Comparison of ENCODE assay signal across 24 mouse cellular contexts in the genomic region with DNA sequence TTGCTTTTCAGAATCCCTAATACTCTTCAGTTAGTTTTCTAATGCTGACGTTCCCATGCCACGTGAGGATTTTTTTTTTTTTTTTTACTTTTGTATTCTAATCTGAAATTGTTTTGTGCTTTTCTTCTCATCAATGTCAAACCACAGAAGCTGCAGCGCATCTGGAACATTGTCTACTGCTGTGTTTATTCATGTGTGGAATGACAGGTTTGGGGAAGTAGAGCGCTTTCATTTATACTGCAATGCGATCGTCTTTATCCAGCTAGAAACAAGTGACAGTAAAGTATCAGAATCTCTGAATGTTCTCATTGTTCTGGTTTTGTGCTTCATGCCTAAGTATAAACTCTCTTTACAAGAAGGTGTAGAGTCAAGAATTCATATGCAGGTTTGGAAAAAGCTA. TPM values are rescaled to one million over a fixed set of nuclear protein-coding genes. Genes with fewer than 3 reads are reported as not detected.
"Had no signal": no experiment of that assay in that cellular context is flagged by ENCODE, and none has a peak within 500 bp of the region (broad histone marks: within the 10 kb centered on the region; RNA-seq: fewer than 3 reads in every experiment).

No protein-coding gene starts in this region.

- H3K9ac ChIP-seq: liver, embryonic 15.5 days; lung, embryonic 14.5 days; midbrain, embryonic 12.5 days; neural tube, embryonic 13.5 days; neural tube, embryonic 15.5 days; stomach, embryonic 15.5 days had no signal

- H3K4me3 ChIP-seq: liver, embryonic 15.5 days; midbrain, embryonic 10.5 days; midbrain, embryonic 12.5 days; myocyte; neural tube, embryonic 13.5 days; neural tube, embryonic 15.5 days; stomach, embryonic 15.5 days had no signal

- H3K9me3 ChIP-seq: liver, embryonic 15.5 days; midbrain, embryonic 10.5 days; midbrain, embryonic 12.5 days; neural tube, embryonic 13.5 days; neural tube, embryonic 15.5 days; stomach, embryonic 15.5 days had no signal

- H3K4me1 ChIP-seq: midbrain, embryonic 12.5 days; neural tube, embryonic 13.5 days; neural tube, embryonic 15.5 days; stomach, embryonic 15.5 days had no signal

- ATAC-seq: midbrain, embryonic 16.5 days had no signal

- H3K27ac ChIP-seq: liver, embryonic 15.5 days; midbrain, embryonic 10.5 days; midbrain, embryonic 12.5 days; neural tube, embryonic 13.5 days; neural tube, embryonic 15.5 days; stomach, embryonic 15.5 days; stomach, postnatal 0 days had no signal

- H3K4me2 ChIP-seq: liver, embryonic 15.5 days; lung, embryonic 14.5 days; midbrain, embryonic 12.5 days; neural tube, embryonic 13.5 days; neural tube, embryonic 15.5 days; stomach, embryonic 15.5 days had no signal

- DNase-seq: lung, adult 18-20 months; lung, embryonic 14.5 days; lung, postnatal 10 days; lung, postnatal 4 days; midbrain, embryonic 14.5 days; retina, postnatal 1 day; right cerebral cortex, adult 18-20 months; right cerebral cortex, postnatal 25 days; right cerebral cortex, postnatal 4 days; spleen, adult 18-20 months; thymus, adult 2 months; thymus, postnatal 25 days; thymus, postnatal 4 days had no signal

- H3K27me3 ChIP-seq: liver, embryonic 15.5 days; neural tube, embryonic 13.5 days; neural tube, embryonic 15.5 days; stomach, embryonic 15.5 days had no signal

- H3K36me3 ChIP-seq: liver, embryonic 15.5 days; midbrain, embryonic 10.5 days; midbrain, embryonic 12.5 days; neural tube, embryonic 13.5 days; stomach, embryonic 15.5 days had no signal

RNA-seq across cellular contexts. Expression of a gene that starts 56.4 kb away (rescaled TPM):
- total RNA-seq: megakaryocyte, adult 5-6 weeks; megakaryocyte-erythroid progenitor cell, adult 5-6 weeks had no signal
